Mouse (Mus musculus) heart, embryonic 15.5 days (tissue): ENCODE results near the gene Epo. TPM values are rescaled to one million over a fixed set of nuclear protein-coding genes. Genes with fewer than 3 reads are reported as not detected.

Experiments used
- ATAC-seq: fragments of 200-750 bp; cut with Nextera tagmentation; replicated peaks from 2 replicates; pipeline ENCODE4 v1.8.0; 2017; ENCODE audit warnings: low read depth, moderate TSS enrichment; ENCODE audit not compliant: insufficient number of reproducible peaks, insufficient read depth, low FRiP score
- H3K27ac ChIP-seq: fragments of 300-500 bp; sonication (generic); 2 replicates; pipeline ENCODE4 v1.5.1; 2015; ENCODE audit warnings: mild to moderate bottlenecking, inconsistent platforms
- H3K27me3 ChIP-seq: fragments of 300-500 bp; sonication (generic); 2 replicates; pipeline ENCODE4 v1.6.1; 2015; ENCODE audit warnings: inconsistent platforms
- H3K36me3 ChIP-seq: fragments of 300-500 bp; sonication (generic); 2 replicates; pipeline ENCODE4 v1.6.1; 2015; ENCODE audit warnings: mild to moderate bottlenecking, inconsistent platforms
- H3K4me1 ChIP-seq: fragments of 300-500 bp; sonication (generic); replicated peaks from 2 replicates; pipeline ENCODE4 v1.6.1; 2015; ENCODE audit warnings: inconsistent platforms
- H3K4me2 ChIP-seq: fragments of 300-500 bp; sonication (generic); 2 replicates; pipeline ENCODE4 v1.6.1; 2015; ENCODE audit warnings: inconsistent platforms, mild to moderate bottlenecking, moderate library complexity
- H3K4me3 ChIP-seq: fragments of 300-500 bp; sonication (generic); 2 replicates; pipeline ENCODE4 v1.5.1; 2015; ENCODE audit warnings: mild to moderate bottlenecking, inconsistent platforms
- H3K9ac ChIP-seq: fragments of 300-500 bp; sonication (generic); 2 replicates; pipeline ENCODE4 v1.6.1; 2015; ENCODE audit warnings: mild to moderate bottlenecking, inconsistent platforms
- H3K9me3 ChIP-seq: fragments of 300-500 bp; sonication (generic); replicated peaks from 2 replicates; pipeline ENCODE4 v1.6.1; 2016; ENCODE audit warnings: inconsistent platforms
- WGBS: fragments of 180-500 bp; shearing (Covaris S2); methylation state at CpG from one replicate; pipeline ENCODE4 v1.1.7; 2015; ENCODE audit warnings: mixed read lengths; 5-methylcytosine and 5-hydroxymethylcytosine counted together
- polyA plus RNA-seq: library from polyadenylated mRNA; unstranded; fragments of >200 nt; fragmentation: Nextera tagmentation; extraction: Ambion mirVana; gene quantifications from 2 replicates; pipeline ENCODE4 v1.2.1, GENCODE M21; 2015

Gene Epo
- not detected in 2 replicates for polyA plus RNA-seq

GRCm38 (mm10) chr5:137533117-137533827 lies at the start of gene Epo, which contains the start of gene Gnb2:
Epo (minus strand) TSS chr5:137533242.
Gnb2 (minus strand) TSS chr5:137533510.
- Histone ChIP-seq H3K27ac (peak within 1 kb of the TSS; percentile 94), H3K9ac (peak within 1 kb of the TSS; percentile 87), H3K36me3 (peaks cover 15% of the 10 kb centered on the region), H3K9me3 (no peaks in the 10 kb centered on the region), H3K27me3 (no peaks in the 10 kb centered on the region), H3K4me3 (peak within 1 kb of the TSS; percentile 82), H3K4me1 (peaks cover 32% of the 10 kb centered on the region), H3K4me2 (peak within 1 kb of the TSS; percentile 91)
- 0% methylated on average over 40 of the region's 40 CpGs for WGBS
- peak; percentile 79 for ATAC-seq

GRCm38 (mm10) chr5:137582702-137583101 lies 49.7 kb upstream of the Epo start:
- Histone ChIP-seq H3K4me2 (no peak overlapping the region), H3K4me3 (no peak overlapping the region), H3K27me3 (peaks cover 25% of the 10 kb centered on the region), H3K27ac (no peak overlapping the region), H3K9ac (no peak overlapping the region), H3K36me3 (no peaks in the 10 kb centered on the region), H3K4me1 (peaks cover 11% of the 10 kb centered on the region), H3K9me3 (no peaks in the 10 kb centered on the region)
- 22% methylated on average over 8 of the region's 8 CpGs for WGBS
- no peak for ATAC-seq

- no peak for ATAC-seq
- Histone ChIP-seq H3K36me3 (no peaks in the 10 kb centered on the region), H3K4me1 (peaks cover 11% of the 10 kb centered on the region), H3K9ac (no peak overlapping the region), H3K27ac (no peak overlapping the region), H3K4me3 (no peak overlapping the region), H3K9me3 (no peaks in the 10 kb centered on the region), H3K27me3 (peaks cover 25% of the 10 kb centered on the region), H3K4me2 (no peak overlapping the region)
- WGBS = 65% methylated on average over 6 of the region's 6 CpGs
Observed at GRCm38 (mm10) chr5:137580246-137580645, 47.2 kb upstream of the Epo start.

- no peak for ATAC-seq
- peaks cover 14% of the 10 kb centered on the region; the same call in 1 of the 2 replicates for H3K27me3 ChIP-seq
- WGBS = 11% methylated on average over 27 of the region's 27 CpGs
- peak overlapping the region; percentile 24 for H3K4me3 ChIP-seq
- H3K9ac ChIP-seq = no peak overlapping the region
- no peaks in the 10 kb centered on the region for H3K9me3 ChIP-seq
- peaks cover 9% of the 10 kb centered on the region; the same call in 1 of the 2 replicates for H3K4me1 ChIP-seq
- H3K27ac ChIP-seq = no peak overlapping the region
- H3K4me2 ChIP-seq = peak overlapping the region; percentile 61
- no peaks in the 10 kb centered on the region for H3K36me3 ChIP-seq
Observed at GRCm38 (mm10) chr5:137574470-137574901, 41.4 kb upstream of the Epo start.

- 0 out of 2 replicates have a peak, but pooled peaks have one; percentile 16 for ATAC-seq
- Histone ChIP-seq H3K36me3 (no peaks in the 10 kb centered on the region), H3K9me3 (no peaks in the 10 kb centered on the region), H3K9ac (no peak overlapping the region), H3K4me1 (peaks cover 9% of the 10 kb centered on the region; the same call in 1 of the 2 replicates), H3K27ac (no peak overlapping the region), H3K27me3 (peaks cover 17% of the 10 kb centered on the region; the same call in 1 of the 2 replicates), H3K4me3 (no peak overlapping the region), H3K4me2 (peak overlapping the region; percentile 8; the same call in 1 of the 2 replicates)
- 69% methylated on average over 17 of the region's 17 CpGs for WGBS
Observed at GRCm38 (mm10) chr5:137570691-137571586, 37.9 kb upstream of the Epo start.

GRCm38 (mm10) chr5:137570181-137570580 lies 37.1 kb upstream of the Epo start:
- peaks cover 9% of the 10 kb centered on the region; the same call in 1 of the 2 replicates for H3K4me1 ChIP-seq
- no peak overlapping the region; the same call in 1 of the 2 replicates for H3K4me2 ChIP-seq
- no peak overlapping the region for H3K27ac ChIP-seq
- no peak overlapping the region for H3K4me3 ChIP-seq
- WGBS = 39% methylated on average over 7 of the region's 7 CpGs
- H3K9ac ChIP-seq = no peak overlapping the region
- no peaks in the 10 kb centered on the region for H3K36me3 ChIP-seq
- H3K27me3 ChIP-seq = peaks cover 16% of the 10 kb centered on the region; the same call in 1 of the 2 replicates
- no peaks in the 10 kb centered on the region for H3K9me3 ChIP-seq
- ATAC-seq = no peak

- Histone ChIP-seq H3K4me1 (peaks cover 8% of the 10 kb centered on the region; the same call in 1 of the 2 replicates), H3K4me3 (no peak within 1 kb of the TSS), H3K27me3 (peaks cover 11% of the 10 kb centered on the region; the same call in 1 of the 2 replicates), H3K27ac (no peak within 1 kb of the TSS), H3K4me2 (peak within 1 kb of the TSS; percentile 8; the same call in 1 of the 2 replicates), H3K9ac (no peak within 1 kb of the TSS), H3K36me3 (no peaks in the 10 kb centered on the region), H3K9me3 (no peaks in the 10 kb centered on the region)
- WGBS = 26% methylated on average over 9 of the region's 9 CpGs
- ATAC-seq = peak; percentile 71; the same call in 1 of the 2 replicates
Observed at GRCm38 (mm10) chr5:137569665-137570064, 36.6 kb upstream of the Epo start, which contains the start of gene Tfr2. Tfr2 (plus strand) TSS chr5:137569840.

- H3K9ac ChIP-seq = no peak overlapping the region
- 0 out of 2 replicates have a peak, but pooled peaks cover 3% of the 10 kb centered on the region for H3K4me1 ChIP-seq
- no peak for ATAC-seq
- H3K4me3 ChIP-seq = no peak overlapping the region
- no peaks in the 10 kb centered on the region for H3K9me3 ChIP-seq
- no peak overlapping the region for H3K27ac ChIP-seq
- 58% methylated on average over 12 of the region's 12 CpGs for WGBS
- H3K4me2 ChIP-seq = no peak overlapping the region
- H3K36me3 ChIP-seq = no peaks in the 10 kb centered on the region
- 0 out of 2 replicates have a peak, but pooled peaks cover 10% of the 10 kb centered on the region for H3K27me3 ChIP-seq
Observed at GRCm38 (mm10) chr5:137569031-137569430, 36.0 kb upstream of the Epo start.

- Histone ChIP-seq H3K9ac (no peak overlapping the region), H3K4me1 (0 out of 2 replicates have a peak, but pooled peaks cover 3% of the 10 kb centered on the region), H3K27ac (no peak overlapping the region), H3K4me2 (no peak overlapping the region), H3K9me3 (no peaks in the 10 kb centered on the region), H3K4me3 (no peak overlapping the region), H3K27me3 (0 out of 2 replicates have a peak, but pooled peaks cover 10% of the 10 kb centered on the region), H3K36me3 (no peaks in the 10 kb centered on the region)
- 76% methylated on average over 8 of the region's 8 CpGs for WGBS
- ATAC-seq = no peak
Observed at GRCm38 (mm10) chr5:137568223-137568798, 35.3 kb upstream of the Epo start.

- Histone ChIP-seq H3K27ac (no peak overlapping the region), H3K4me2 (no peak overlapping the region), H3K9me3 (no peaks in the 10 kb centered on the region), H3K27me3 (peaks cover 10% of the 10 kb centered on the region; the same call in 1 of the 2 replicates), H3K4me1 (0 out of 2 replicates have a peak, but pooled peaks cover 3% of the 10 kb centered on the region), H3K4me3 (no peak overlapping the region), H3K36me3 (no peaks in the 10 kb centered on the region), H3K9ac (no peak overlapping the region)
- ATAC-seq = no peak
- 85% methylated on average over 5 of the region's 5 CpGs for WGBS
Observed at GRCm38 (mm10) chr5:137566416-137566815, 33.4 kb upstream of the Epo start.
